Mouse (Mus musculus) olfactory bulb, adult 2 months (tissue): ENCODE measurements around the gene Sirt2. TPM values are rescaled to one million over a fixed set of nuclear protein-coding genes. Genes with fewer than 3 reads are reported as not detected.

Experiments used
- H3K27ac ChIP-seq: fragments of 200-500 bp; 2 replicates; pipeline ENCODE4 v1.5.1; 2012; ENCODE audit warnings: low read depth, low read length; ENCODE audit not compliant: insufficient read depth
- H3K4me1 ChIP-seq: fragments of 200-500 bp; 2 replicates; pipeline ENCODE4 v1.6.1; 2012; ENCODE audit warnings: low read length; ENCODE audit not compliant: control insufficient read depth, insufficient read depth
- H3K4me3 ChIP-seq: fragments of 200-500 bp; 2 replicates; pipeline ENCODE4 v1.5.1; 2012; ENCODE audit warnings: mild to moderate bottlenecking, low read depth, low read length, moderate library complexity; ENCODE audit not compliant: insufficient read depth
- CTCF ChIP-seq: fragments of 200-500 bp; IDR thresholded peaks from 2 replicates; pipeline ENCODE4 v1.5.1; 2012; ENCODE audit warnings: low read depth, mild to moderate bottlenecking, low read length, moderate library complexity; ENCODE audit not compliant: insufficient read depth
- POLR2A ChIP-seq: fragments of 200-500 bp; IDR thresholded peaks from 2 replicates; pipeline ENCODE4 v1.6.1; 2012; ENCODE audit warnings: mild to moderate bottlenecking, low read depth, low read length, moderate library complexity; ENCODE audit not compliant: insufficient read depth
- WGBS: fragments of 180-500 bp; shearing (Covaris S2); methylation state at CpG from one replicate; pipeline ENCODE4 v1.1.7; 2018; 5-methylcytosine and 5-hydroxymethylcytosine counted together
- polyA plus RNA-seq: library from polyadenylated mRNA; stranded (reverse); fragments of >200 nt; gene quantifications from 2 replicates; pipeline ENCODE4 v1.2.4, GENCODE M21; 2012; ENCODE audit warnings: low replicate concordance; ENCODE audit not compliant: missing spikeins, insufficient read depth, insufficient read length

Sirt2 gene
- polyA plus RNA-seq, 1 experiment = not detected

- Histone ChIP-seq H3K27ac (no peak overlapping the region), H3K4me3 (no peak overlapping the region), H3K4me1 (peaks cover 41% of the 10 kb centered on the region)
- WGBS = 79% methylated on average over 5 of the region's 5 CpGs
- no peak for TF ChIP-seq CTCF
- TF ChIP-seq POLR2A = no peak
Measured at GRCm38 (mm10) chr7:28814306-28815034, 47.9 kb downstream of the Sirt2 start.

DNA sequence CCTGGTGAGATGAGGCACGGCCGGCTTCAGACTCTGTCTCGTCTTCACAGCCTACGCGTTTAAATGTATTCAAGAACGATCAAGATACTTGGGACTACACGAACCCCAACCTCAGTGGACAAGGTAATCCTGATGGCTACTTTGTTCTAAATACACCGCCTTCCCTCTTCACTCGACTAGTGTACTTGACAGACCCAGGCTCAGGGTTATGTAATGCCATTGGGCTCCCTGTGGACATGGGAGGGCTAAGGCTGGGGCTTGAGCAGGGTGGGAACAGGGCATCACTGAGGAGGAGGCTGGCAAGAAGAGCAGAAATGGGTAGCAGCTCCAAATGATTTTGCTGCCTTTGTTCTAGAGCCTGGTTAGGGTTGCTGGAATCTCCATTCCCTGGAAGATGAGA, 48.7 kb downstream of the Sirt2 start:
- H3K27ac ChIP-seq = no peak overlapping the region
- WGBS = 86% methylated on average over 9 of the region's 9 CpGs
- H3K4me3 ChIP-seq = no peak overlapping the region
- TF ChIP-seq POLR2A (no peak), CTCF (no peak)
- peaks cover 46% of the 10 kb centered on the region for H3K4me1 ChIP-seq

GRCm38 (mm10) chr7:28816201-28816600, 49.7 kb downstream of the Sirt2 start:
- WGBS = 46% methylated on average over 9 of the region's 9 CpGs
- Histone ChIP-seq H3K4me3 (no peak overlapping the region), H3K4me1 (peaks cover 56% of the 10 kb centered on the region), H3K27ac (no peak overlapping the region)
- TF ChIP-seq CTCF (no peak), POLR2A (no peak)

- TF ChIP-seq CTCF = no peak
- TF ChIP-seq POLR2A = no peak
- H3K27ac ChIP-seq = no peak overlapping the region
- no peak overlapping the region for H3K4me3 ChIP-seq
- 78% methylated on average over 10 of the region's 10 CpGs for WGBS
- peaks cover 61% of the 10 kb centered on the region for H3K4me1 ChIP-seq
Measured at GRCm38 (mm10) chr7:28816920-28817319, 50.4 kb downstream of the Sirt2 start.

DNA sequence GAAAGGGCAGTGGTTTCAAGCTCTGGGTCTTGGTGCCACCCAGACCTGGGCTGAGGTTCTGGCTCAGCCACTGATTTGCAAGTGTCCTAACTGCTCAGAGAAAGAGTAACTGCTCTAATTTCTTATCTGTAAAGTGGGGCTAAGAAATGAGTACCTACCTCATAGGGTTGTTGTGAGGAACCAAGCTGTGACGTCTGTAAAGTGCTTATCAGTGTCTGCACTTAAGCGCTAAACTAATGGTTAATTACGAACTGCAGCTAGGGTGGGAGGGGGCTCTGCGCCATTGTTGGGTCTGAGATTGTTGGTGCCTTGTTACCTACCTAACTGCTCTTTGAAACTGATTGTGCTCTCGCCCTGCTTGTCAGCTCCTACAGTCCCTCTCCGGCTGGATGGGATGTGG, 51.0 kb downstream of the Sirt2 start:
- no peak overlapping the region for H3K27ac ChIP-seq
- 34% methylated on average over 6 of the region's 6 CpGs for WGBS
- peaks cover 60% of the 10 kb centered on the region for H3K4me1 ChIP-seq
- no peak for TF ChIP-seq POLR2A
- no peak for TF ChIP-seq CTCF
- H3K4me3 ChIP-seq = no peak overlapping the region

DNA sequence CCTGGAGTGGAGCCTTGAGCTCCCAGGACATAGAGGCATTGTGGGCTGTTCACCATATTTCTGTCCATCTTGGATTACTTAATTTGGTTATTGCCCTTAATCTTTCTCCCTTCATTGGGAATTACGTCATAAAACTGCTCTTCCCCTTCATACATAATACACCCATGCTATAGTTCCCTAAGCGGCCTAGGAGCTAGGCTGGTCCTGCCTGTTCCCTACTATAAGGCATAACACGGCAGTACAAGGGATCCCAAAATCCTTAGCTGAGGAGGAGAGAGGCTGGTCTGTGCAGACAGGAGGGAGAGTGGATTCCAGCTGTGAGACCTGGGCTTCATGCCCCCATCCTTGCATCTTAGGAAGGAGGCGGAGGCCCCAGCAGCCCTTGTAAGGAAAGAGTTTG, 51.4 kb downstream of the Sirt2 start:
- no peak for TF ChIP-seq POLR2A
- no peak for TF ChIP-seq CTCF
- Histone ChIP-seq H3K4me1 (peaks cover 58% of the 10 kb centered on the region), H3K4me3 (no peak overlapping the region), H3K27ac (no peak overlapping the region)
- 52% methylated on average over 4 of the region's 4 CpGs for WGBS

- no peak for TF ChIP-seq POLR2A
- no peak for TF ChIP-seq CTCF
- H3K4me3 ChIP-seq = no peak overlapping the region
- peaks cover 56% of the 10 kb centered on the region for H3K4me1 ChIP-seq
- WGBS = 70% methylated on average over 18 of the region's 18 CpGs
- H3K27ac ChIP-seq = no peak overlapping the region
Measured at GRCm38 (mm10) chr7:28818436-28818835, 51.9 kb downstream of the Sirt2 start.

DNA sequence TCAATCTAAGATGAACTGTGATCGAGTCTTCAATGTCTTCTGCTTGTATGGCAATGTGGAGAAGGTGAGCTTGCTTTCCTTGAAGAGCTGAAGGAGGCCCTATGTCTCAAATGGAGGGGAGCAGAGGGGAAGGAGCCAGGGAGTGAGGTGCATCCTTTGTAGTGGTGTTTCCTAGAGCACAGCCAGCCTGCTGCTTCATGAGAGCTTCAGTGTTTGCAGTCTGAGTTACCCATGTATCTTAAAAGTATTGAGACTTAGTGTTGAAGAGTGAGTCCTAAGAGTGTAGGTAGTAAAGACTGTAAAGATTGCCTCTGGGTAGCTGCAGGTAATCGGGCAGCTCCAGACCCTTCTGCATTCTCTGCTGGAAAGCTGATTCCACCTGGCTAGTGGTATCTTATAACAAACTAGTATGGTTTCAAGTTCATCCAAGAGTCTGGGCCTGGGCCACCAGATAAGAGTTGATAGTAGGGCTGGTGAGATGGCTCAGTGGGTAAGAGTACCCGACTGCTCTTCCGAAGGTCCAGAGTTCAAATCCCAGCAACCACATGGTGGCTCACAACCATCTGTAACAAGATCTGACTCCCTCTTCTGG, 52.4 kb downstream of the Sirt2 start:
- TF ChIP-seq POLR2A = no peak
- no peak for TF ChIP-seq CTCF
- 83% methylated on average over 4 of the region's 4 CpGs for WGBS
- no peak overlapping the region for H3K4me3 ChIP-seq

DNA sequence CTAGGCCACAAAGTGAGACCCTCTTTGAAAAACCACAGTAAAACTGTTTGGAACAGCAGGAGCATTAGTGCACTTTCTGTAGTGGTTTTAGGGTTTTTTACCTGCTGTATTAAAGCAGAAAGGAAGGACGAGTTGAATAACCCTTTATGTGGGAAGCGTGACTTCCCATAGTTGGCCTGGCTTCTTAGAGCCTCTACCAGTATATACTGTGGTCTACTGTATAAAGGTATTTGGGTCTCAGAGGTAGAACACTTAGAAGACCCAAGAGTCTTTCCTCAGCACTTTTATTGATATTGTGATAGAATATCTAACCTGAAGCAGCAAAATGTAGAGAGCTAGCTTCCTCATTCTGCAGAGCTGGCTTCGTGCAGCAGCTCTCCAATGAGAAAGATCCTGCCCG, 53.0 kb downstream of the Sirt2 start:
- Histone ChIP-seq H3K4me3 (no peak overlapping the region), H3K4me1 (peaks cover 50% of the 10 kb centered on the region), H3K27ac (no peak overlapping the region)
- TF ChIP-seq POLR2A = no peak
- no peak for TF ChIP-seq CTCF
- 69% methylated on average over 4 of the region's 4 CpGs for WGBS

More for the DNA sequence above, 52.4 kb downstream of the Sirt2 start:
- Histone ChIP-seq H3K4me1 (peaks cover 54% of the 10 kb centered on the region), H3K27ac (no peak overlapping the region)
